ENCODE assay signal across 21 mouse cellular contexts in the genomic region with DNA sequence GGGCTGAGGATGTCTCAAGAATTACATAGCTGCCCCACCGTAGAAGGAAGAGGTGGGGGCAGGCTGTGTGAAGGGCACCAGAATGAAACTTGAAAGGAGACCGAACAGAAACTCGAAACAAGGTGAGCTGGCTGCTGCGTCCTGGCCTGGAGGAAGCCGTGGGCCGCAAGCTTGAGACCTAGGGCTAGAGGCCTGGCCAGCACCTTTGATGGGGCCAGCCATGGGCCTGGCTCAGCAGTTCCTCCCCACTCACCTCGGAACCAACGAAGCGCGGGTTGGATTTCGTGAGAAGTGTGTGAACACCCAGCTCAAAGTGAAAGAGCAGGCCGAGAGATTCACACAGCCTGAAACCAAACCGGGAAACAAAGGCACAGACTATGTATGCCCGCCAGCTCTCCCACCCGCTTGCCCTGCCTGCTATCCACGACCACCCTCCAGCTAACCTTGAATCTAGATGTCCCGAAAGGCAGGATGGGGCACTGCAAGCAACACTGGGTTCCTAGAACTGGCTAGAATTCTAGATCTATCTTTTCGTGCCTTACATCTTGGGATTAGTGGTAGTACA.
DNase-seq lines count a peak whose midpoint lies in the region; ATAC-seq and TF ChIP-seq lines count a peak whose summit lies in the region.
"Had no signal": no experiment of that assay in that cellular context is flagged by ENCODE, and none has a peak within 500 bp of the region (broad histone marks: within the 10 kb centered on the region; RNA-seq: fewer than 3 reads in every experiment).

No protein-coding gene starts in this region.

- no peak overlapping the region for H3K4me2 ChIP-seq in midbrain, embryonic 13.5 days (replicated peaks)
- H3K4me2 ChIP-seq: embryonic facial prominence, embryonic 15.5 days; heart, embryonic 12.5 days; intestine, embryonic 15.5 days had no signal

- no peak for TF ChIP-seq CTCF in layer of hippocampus, adult 2 months (conservative IDR thresholded peaks at IDR 0.05)

- H3K27ac ChIP-seq in layer of hippocampus, adult 2 months, result peak overlapping the region; percentile 48; the same call in 1 of the 2 replicates
- no peak overlapping the region for H3K27ac ChIP-seq in midbrain, embryonic 13.5 days
- H3K27ac ChIP-seq: embryonic facial prominence, embryonic 15.5 days; heart, adult 2 months; intestine, embryonic 15.5 days had no signal

- no peaks in the 10 kb centered on the region for H3K27me3 ChIP-seq in midbrain, embryonic 13.5 days
- H3K27me3 ChIP-seq: CH12.LX; embryonic facial prominence, embryonic 15.5 days; heart, embryonic 12.5 days; intestine, embryonic 15.5 days; Patski had no signal

- no peaks in the 10 kb centered on the region for H3K36me3 ChIP-seq in midbrain, embryonic 13.5 days
- H3K36me3 ChIP-seq: embryonic facial prominence, embryonic 15.5 days; heart, embryonic 12.5 days; intestine, embryonic 15.5 days had no signal

- no peaks in the 10 kb centered on the region for H3K9me3 ChIP-seq in midbrain, embryonic 13.5 days
- H3K9me3 ChIP-seq: embryonic facial prominence, embryonic 15.5 days; heart, embryonic 12.5 days; intestine, embryonic 15.5 days had no signal

- 90% methylated on average over 18 of the region's 18 CpGs for WGBS in midbrain, embryonic 13.5 days

- no peak overlapping the region for H3K4me3 ChIP-seq in layer of hippocampus, adult 2 months
- H3K4me3 ChIP-seq in midbrain, embryonic 13.5 days (replicated peaks), result no peak overlapping the region
- H3K4me3 ChIP-seq: embryonic facial prominence, embryonic 15.5 days; erythroblast, embryonic 14.5 days; heart, adult 2 months; heart, embryonic 12.5 days; intestine, embryonic 15.5 days had no signal

- H3K4me1 ChIP-seq in midbrain, embryonic 13.5 days (replicated peaks), result peaks cover 10% of the 10 kb centered on the region; the same call in 1 of the 2 replicates
- H3K4me1 ChIP-seq: heart, embryonic 12.5 days; intestine, embryonic 15.5 days had no signal

- no peak for DNase-seq in layer of hippocampus, adult 2 months (ENCODE audit: low spot score in 2 of 2)
- no peak for DNase-seq in layer of hippocampus, postnatal 10 days (ENCODE audit: low spot score in 2 of 2)
- peak; percentile 56 for DNase-seq in CD4-positive helper T cell, adult 2 months (ENCODE audit: low read depth, low spot score)
- peak; percentile 60 for DNase-seq in CD4-positive, CD25-positive, alpha-beta regulatory T cell, adult 2 months (ENCODE audit: low read depth, low spot score)
- DNase-seq in adrenal gland, adult 18-20 months (ENCODE audit: low spot score in 2 of 2), result no peak
- DNase-seq: adrenal gland, adult 8-10 months; cerebellum, adult 11 months; cerebellum, adult 8-10 months; embryo, embryonic 11 days; gastrocnemius, postnatal 10 days; heart, adult 2 months had no signal

- peak; percentile 13 for ATAC-seq in inflammation-experienced regulatory T-cells, adult 6 months
- no peak for ATAC-seq in midbrain, embryonic 13.5 days
- ATAC-seq: forebrain, embryonic 16.5 days; hindbrain, embryonic 16.5 days; intestine, embryonic 15.5 days; Patski had no signal

- no peak overlapping the region for H3K9ac ChIP-seq in midbrain, embryonic 13.5 days (replicated peaks)
- H3K9ac ChIP-seq: embryonic facial prominence, embryonic 15.5 days; heart, embryonic 12.5 days; intestine, embryonic 15.5 days had no signal

Comparison
In these comparisons a context has a peak if more than half of its experiments do, and no peak if none do; other contexts are left out.
1. DNase-seq: peak in CD4-positive helper T cell, adult 2 months (single experiment) and CD4-positive, CD25-positive, alpha-beta regulatory T cell, adult 2 months (single experiment); none in layer of hippocampus, adult 2 months (0 of 2), layer of hippocampus, postnatal 10 days (0 of 2) and adrenal gland, adult 18-20 months (0 of 2).